Mouse (Mus musculus): ENCODE data around the gene Cap2.

Cap2 gene

DNA sequence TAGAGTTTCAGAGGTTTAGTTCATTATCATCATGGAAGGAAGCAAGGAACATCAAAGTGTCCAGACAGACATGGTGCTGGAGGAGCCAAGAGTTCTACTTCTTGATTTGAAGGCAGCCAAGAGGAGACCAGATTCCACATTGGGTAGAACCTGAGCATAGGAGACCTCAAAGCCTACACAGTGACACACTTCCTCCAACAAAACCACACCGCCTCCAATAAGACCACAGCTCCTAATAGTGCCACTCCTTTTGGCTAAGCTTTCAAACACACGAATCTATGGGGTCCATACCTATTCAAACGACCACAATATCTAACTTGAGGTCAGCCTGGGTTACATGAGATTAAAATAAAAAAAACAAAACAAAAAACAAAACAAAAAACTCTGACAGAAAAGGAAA lies 25.0 kb downstream of the Cap2 start:
- no peak for DNase-seq

GRCm38 (mm10) chr13:46527340-46527739 lies 25.7 kb downstream of the Cap2 start:
- DNase-seq: no peak

DNA sequence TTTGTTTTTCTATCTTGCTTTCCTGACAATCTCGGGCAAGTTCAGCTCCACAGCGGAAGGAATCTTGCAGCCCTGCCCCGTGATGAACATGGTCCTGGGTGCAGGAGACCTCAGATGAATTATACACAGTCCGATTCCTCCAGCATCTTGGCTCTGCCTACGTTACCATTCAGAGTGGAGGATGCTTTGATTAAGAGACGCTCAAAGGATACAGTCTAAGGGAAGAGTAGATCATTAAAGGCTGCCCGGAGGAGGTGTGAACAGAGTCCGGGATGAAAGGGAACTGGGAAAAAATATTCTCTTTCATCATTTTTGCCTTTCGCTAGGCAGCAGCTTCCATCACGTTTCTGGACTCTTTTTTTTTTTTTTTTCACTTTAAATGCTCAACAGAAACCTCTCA lies 27.4 kb downstream of the Cap2 start:
- DNase-seq: no peak

DNA sequence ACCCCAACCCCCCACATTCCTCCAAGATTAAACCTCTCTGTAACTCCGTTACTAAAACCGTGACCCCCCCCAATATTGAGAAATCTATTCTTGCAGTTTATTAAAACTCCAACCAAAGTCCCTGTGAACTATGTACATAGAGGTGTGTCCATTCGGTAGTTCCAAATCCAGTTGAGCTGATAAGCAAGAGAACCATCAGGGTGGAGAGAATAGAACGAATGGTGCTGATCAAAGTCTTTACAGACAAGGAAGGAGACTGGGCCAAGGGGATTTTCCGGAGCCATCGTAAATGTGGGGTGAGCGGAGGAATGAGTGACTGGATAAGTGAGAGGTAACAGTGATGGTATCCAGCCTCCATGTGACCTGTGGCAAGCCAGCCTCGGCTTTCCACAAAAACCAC lies 28.9 kb downstream of the Cap2 start:
- DNase-seq: no peak

DNA sequence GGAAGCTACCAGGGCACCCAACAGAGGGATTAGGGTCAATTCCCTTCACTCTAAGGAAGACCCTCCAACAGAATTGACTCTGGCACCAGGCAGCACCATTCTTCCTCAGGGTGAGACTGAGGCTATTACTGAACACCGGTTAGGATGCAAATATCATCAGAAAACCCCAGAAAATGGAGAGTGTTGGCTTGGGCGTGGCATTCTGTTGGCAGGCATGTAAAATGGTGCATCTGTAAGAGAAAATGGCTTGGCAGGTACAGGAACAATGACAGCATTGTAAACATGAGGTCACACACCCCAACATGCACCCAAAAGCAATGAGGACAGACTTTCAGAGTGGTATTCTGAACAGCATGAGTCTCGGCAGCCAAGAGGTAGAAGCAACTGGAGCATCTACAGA lies 30.0 kb downstream of the Cap2 start:
- DNase-seq: no peak

DNA sequence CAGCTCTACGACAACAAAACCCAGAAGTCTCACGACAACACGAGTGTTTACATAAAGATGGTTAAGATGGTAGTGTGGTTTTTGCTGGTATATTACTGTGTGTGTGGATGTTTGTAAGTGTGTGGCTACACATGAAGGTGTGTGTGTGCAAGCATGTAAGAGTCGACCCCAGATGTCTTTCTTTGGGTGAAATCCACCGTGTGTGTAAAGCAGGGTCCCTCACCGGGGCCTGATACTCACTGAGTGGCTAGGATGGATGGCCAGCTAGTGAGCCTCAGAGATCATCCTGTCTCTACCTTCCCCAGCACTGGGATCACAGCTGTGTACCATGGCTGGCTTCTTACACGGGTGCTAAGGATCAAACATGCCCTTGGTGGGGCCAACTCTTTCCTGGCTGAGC lies 30.6 kb downstream of the Cap2 start:
- DNase-seq: no peak

DNA sequence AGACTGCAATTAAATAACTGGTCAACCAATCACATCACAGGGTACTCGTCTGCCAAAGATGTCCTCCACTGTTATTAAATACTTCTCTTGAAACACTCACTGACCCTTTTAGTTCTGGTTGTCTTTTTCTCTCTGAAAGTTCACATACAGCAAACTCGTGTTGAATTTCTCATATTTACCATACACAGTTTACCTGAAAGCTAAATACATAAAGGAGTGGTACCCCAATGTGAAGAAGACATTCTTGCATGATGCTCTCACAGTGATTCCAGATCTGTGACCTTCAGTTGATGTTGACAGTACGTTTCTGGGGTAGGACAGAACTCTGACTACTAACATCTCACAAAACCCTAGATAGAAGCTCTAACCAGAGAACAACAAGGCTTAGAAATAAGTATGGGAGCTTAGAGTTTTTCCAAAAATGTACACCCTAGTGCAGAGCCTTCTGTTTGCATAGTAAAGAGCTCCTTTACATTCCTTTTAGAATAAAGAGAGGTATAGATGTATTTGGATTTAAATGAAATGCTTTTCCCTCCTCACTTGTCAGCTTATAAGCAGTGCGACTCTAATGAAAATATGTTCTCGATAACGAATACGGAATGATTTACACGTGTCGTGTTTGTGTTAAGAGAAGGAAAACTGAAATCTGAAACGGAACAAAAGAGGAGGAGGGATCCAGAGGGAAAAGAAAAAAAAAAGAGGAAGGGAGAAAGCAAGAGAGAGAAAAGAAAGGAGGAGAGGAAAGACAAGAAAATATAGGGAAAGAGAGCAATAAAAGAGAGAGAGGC lies 31.9 kb downstream of the Cap2 start:
- DNase-seq: no peak

- no peak for DNase-seq
Measured at GRCm38 (mm10) chr13:46534171-46534968, 32.7 kb downstream of the Cap2 start.

GRCm38 (mm10) chr13:46534969-46535785 lies 33.5 kb downstream of the Cap2 start:
- no peak for DNase-seq

DNA sequence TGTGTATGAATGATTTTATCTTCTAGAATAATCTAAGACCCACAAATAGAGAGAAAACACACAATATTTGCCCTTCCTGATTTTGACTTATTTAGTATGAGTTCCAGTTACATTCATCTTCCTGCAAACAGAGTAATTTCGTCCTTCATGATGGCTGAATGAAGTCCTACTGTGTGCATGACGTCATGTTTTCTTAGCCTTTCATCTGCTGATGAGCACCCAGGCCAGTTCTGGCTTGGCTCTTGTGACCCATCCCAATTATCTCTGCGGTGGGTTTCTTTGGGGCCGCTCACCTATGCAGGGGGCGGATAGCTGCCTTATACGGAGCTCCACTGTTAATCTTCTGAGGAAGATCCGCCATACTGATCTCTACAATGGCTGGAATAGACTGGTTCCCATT lies 37.6 kb downstream of the Cap2 start:
- DNase-seq: no peak

DNA sequence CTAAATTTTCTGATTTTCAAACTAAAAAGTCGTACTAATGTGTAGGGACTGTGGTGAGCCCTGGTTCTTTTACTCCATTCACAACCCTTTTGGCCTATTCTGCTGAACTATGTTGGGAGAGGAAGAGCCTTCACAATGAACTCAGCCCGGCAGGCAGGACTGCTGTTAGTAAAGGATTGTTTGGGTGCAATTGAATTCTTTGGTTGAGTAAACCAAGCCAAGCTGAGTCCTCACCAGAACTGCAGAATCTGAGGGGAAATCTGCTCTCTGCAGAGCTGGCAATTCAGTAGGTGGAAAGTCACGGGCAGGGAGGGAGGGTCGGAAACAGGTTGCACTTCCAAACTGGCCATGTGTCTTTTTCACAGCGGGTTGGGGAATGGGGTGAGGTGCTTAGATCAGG lies 39.3 kb downstream of the Cap2 start:
- no peak for DNase-seq

- no peak for DNase-seq
Measured at GRCm38 (mm10) chr13:46542782-46543181, 41.1 kb downstream of the Cap2 start.

DNA sequence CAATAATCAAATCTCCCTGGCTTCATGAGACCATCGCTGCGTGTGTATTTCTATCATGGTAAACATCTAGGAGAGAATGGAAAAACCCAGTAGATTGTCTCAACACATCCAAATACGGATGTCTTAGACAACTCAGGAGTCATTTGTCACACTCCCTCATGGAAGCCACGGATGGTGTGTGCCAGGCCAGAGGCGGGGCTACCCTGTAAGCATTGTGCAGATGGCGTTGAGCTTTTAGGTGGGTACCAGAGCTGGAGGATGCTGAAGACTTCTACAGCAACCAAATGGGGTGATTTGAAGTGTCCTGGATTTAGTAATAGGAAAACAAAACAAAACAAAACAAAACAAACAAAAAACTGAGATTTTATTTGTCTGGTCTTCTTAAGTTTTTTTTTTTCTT lies 43.0 kb downstream of the Cap2 start:
- DNase-seq: no peak

GRCm38 (mm10) chr13:46545081-46545480 lies 43.4 kb downstream of the Cap2 start:
- no peak for DNase-seq

GRCm38 (mm10) chr13:46546846-46547245 lies 45.2 kb downstream of the Cap2 start:
- no peak for DNase-seq

DNA sequence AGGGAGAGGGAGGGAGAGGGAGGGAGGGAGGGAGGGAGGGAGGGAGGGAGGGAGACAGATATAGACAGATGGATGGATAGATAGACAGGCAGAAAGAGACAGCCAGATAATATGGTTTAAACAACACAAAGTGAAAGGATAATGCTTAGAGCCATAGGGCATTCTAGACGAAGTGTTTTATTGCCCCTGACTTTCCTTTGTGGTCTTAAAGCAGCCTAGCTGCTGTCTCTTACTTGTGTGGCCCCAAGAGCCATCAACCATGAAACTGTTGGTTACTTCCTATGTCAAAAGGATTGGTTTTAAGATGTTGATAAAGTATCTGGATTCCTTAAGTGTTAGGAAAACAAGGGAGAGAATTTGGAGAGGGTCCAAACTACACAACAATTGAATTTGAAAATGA lies 45.6 kb downstream of the Cap2 start:
- DNase-seq: no peak

GRCm38 (mm10) chr13:46548132-46548531 lies 46.5 kb downstream of the Cap2 start:
- no peak for DNase-seq

- no peak for DNase-seq
Measured at GRCm38 (mm10) chr13:46548600-46549179, 47.0 kb downstream of the Cap2 start.

GRCm38 (mm10) chr13:46550627-46551026 lies 49.0 kb downstream of the Cap2 start:
- DNase-seq: no peak

DNA sequence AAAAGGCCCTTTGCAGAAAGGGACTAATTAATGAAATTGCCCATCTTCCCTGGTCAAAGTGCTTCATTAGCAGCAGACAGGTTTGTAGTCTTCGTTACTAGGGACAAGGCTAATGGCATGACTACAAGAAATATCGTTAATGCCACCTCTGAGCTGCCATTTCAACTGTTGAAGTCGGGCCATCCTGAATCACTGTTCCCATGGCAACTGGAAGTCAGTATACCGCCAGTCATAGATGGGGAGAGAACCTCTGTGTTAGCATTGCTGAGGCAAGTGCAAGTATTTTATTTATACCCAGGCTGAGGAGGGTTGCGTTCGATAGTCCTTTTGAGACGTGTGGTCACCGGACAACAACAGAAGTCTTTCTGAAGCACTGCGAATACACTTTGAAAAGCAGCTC lies 53.1 kb downstream of the Cap2 start:
- DNase-seq: no peak

GRCm38 (mm10) chr13:46565913-46566312 lies 64.3 kb downstream of the Cap2 start:
- no peak for DNase-seq

- DNase-seq: no peak
Measured at GRCm38 (mm10) chr13:46569469-46569868, 67.8 kb downstream of the Cap2 start.

DNA sequence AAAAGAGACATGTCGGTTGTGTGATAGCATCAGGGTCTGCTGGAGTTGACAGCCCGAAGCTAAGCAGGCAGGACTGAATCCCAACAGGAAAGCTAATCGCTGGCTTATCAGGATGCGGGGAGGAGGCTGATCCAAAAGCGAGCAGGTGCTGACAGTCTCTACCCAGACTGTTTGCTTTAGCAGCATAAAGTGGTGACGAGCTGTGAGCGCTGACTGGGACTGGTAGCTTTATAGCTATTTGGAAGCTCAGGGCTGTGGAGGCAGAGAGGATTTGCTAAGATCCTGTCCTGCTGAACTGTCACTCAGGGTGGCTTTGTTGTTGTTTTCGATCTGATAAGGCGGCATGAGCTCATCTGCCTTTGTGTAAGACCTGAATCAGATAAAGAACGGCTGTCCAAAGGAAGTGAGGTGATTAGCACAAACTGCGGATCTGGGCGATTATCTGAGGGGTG lies 69.5 kb downstream of the Cap2 start:
- peak; percentile 58 for DNase-seq

Measured in lung, postnatal 36 days (tissue).